Mouse (Mus musculus): ENCODE data around the gene Pom121.

- TF ChIP-seq POLR2A (IDR thresholded peaks at IDR 0.05; ENCODE audit: low read depth, low read length) = no peak
- peak; percentile 30; the same call in 1 of the 2 replicates for TF ChIP-seq CTCF (IDR thresholded peaks at IDR 0.05; ENCODE audit: extremely low read depth, insufficient read depth, insufficient read length, insufficient replicate concordance)
Observed at GRCm38 (mm10) chr5:135428786-135429185, 34.4 kb upstream of the Pom121 start.
